Mouse (Mus musculus): ENCODE results near the gene Knop1.

Gene Knop1

DNA sequence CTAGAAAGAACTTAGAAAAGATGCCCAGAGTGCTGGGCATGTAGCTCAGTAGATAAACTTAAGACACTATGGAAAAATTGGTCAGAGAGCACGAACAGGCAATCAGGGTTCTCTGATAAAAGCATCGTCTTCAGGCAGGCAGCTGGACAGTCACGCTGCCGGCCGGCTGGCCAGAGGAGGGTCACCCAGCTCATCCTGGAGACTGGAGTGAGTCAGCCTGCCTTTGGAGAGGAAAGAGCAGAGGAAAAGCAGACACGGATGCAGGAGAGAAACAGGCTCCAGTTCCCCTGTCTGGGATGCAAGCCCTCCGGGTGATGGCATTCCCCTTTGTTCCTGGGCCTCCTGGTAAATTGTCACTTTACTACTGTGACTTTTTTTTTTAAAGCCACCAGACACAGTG, 58.5 kb downstream of the Knop1 start:
- no peak for DNase-seq (ENCODE audit: low spot score)

DNA sequence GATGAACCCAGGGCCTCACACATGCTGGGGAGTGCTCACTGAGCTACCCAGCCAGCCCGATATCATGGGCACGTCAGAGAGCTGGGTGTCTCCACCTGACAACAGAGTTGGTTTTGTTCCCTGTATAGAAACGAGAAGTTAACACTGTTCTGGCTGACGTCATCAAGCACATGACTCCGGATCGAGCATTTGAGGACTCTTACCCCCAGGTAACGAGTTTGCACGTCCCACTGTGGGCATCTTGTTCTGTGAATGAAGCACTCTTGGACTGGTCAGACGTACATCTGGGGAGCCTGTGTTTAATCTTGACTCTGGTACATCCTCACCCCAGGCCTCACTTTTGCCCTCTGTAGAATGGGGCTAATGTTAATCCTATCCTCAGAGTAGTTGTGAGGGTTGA, 59.2 kb downstream of the Knop1 start:
- DNase-seq (ENCODE audit: low spot score), result no peak

DNA sequence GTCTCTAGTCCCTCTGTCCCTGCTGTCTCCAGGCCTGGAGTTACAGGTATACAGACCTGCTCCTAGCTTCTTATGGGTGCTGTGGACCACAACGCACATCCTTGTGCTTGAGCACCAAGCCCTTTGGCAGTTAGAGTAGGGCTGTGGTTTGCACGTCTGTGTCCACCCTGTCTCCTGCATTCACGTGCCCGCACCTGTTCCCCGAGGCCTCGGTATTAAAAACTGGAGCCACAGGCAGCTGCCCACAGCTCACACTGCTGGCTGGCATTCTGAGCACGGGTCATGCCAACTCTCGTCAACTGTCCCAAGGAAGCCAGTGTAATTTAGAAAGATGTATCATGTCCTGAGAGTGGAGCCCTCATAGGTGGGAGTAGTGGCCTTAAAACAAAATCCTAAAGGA, 60.3 kb downstream of the Knop1 start:
- DNase-seq (ENCODE audit: low spot score), result no peak

DNA sequence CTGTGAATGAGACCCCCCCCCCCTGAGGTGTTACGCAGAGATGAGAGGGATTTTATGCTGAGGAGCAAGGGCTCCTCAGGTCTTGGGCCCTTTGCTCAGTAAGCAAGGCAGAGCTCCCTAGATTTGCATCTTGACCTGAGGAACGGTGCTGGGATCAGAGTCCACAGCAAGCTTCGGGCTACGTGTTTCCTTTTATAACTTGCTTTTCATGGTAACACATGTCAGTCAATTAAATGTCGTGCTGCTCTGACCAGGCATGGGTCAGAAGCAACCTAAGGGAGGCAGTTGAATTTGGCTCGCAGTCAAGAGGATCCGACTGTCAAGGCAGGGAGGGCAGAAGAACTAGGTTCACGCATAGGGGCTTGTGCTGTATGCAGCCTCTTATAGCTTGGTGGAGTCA, 62.2 kb downstream of the Knop1 start:
- DNase-seq (ENCODE audit: low spot score), result no peak
